Mouse (Mus musculus) embryonic facial prominence, embryonic 14.5 days (tissue): Measurements from ENCODE around the gene Ttc8. TPM values are rescaled to one million over a fixed set of nuclear protein-coding genes. Genes with fewer than 3 reads are reported as not detected.

Source experiments
- ATAC-seq: fragments of 200-750 bp; cut with Nextera tagmentation; 2 replicates; pipeline ENCODE4 v1.8.0; 2017; ENCODE audit warnings: low read depth, moderate number of reproducible peaks, moderate TSS enrichment
- DNase-seq: peaks from one replicate; pipeline ENCODE4 v3.0.0-alpha.2; 2015; ENCODE audit warnings: low spot score
- H3K27ac ChIP-seq: fragments of 300-500 bp; sonication (generic); replicated peaks from 2 replicates; pipeline ENCODE4 v1.5.1; 2014; ENCODE audit warnings: low read depth, mild to moderate bottlenecking, low read length, moderate library complexity
- H3K27me3 ChIP-seq: fragments of 300-500 bp; sonication (generic); replicated peaks from 2 replicates; pipeline ENCODE4 v1.6.1; 2014; ENCODE audit warnings: low read length; ENCODE audit not compliant: control insufficient read depth, insufficient read depth
- H3K36me3 ChIP-seq: fragments of 300-500 bp; sonication (generic); 2 replicates; pipeline ENCODE4 v1.6.1; 2014; ENCODE audit warnings: low read length, mixed read lengths; ENCODE audit not compliant: control insufficient read depth, insufficient read depth
- H3K4me1 ChIP-seq: fragments of 300-500 bp; sonication (generic); 2 replicates; pipeline ENCODE4 v1.6.1; 2014; ENCODE audit warnings: antibody characterized with exemption, low read length; ENCODE audit not compliant: control insufficient read depth, insufficient read depth
- H3K4me2 ChIP-seq: fragments of 300-500 bp; sonication (generic); 2 replicates; pipeline ENCODE4 v1.6.1; 2014; ENCODE audit warnings: low read depth, mild to moderate bottlenecking, low read length, moderate library complexity, mixed read lengths
- H3K4me3 ChIP-seq: fragments of 300-500 bp; sonication (generic); 2 replicates; pipeline ENCODE4 v1.5.1; 2014; ENCODE audit warnings: low read depth, mild to moderate bottlenecking, low read length
- H3K9ac ChIP-seq: fragments of 300-500 bp; sonication (generic); 2 replicates; pipeline ENCODE4 v1.6.1; 2014; ENCODE audit warnings: low read depth, mild to moderate bottlenecking, low read length, moderate library complexity, mixed read lengths
- H3K9me3 ChIP-seq: fragments of 300-500 bp; sonication (generic); 2 replicates; pipeline ENCODE4 v1.6.1; 2016; ENCODE audit warnings: low read length; ENCODE audit not compliant: control insufficient read depth
- WGBS: fragments of 180-500 bp; shearing (Covaris S2); extraction: QIAGEN DNeasy Blood & Tissue Kit; methylation state at CpG from one replicate; pipeline ENCODE4 v1.1.7; 2014; 5-methylcytosine and 5-hydroxymethylcytosine counted together
- polyA plus RNA-seq: library from polyadenylated mRNA; unstranded; fragments of >200 nt; fragmentation: Nextera tagmentation; extraction: Ambion mirVana; gene quantifications from 2 replicates; pipeline ENCODE4 v1.2.1, GENCODE M21; 2014

The Ttc8 gene
- polyA plus RNA-seq, 1 experiment from 2014 or later, result 26.9 TPM

GRCm38 (mm10) chr12:99026291-99026690, 105.9 kb downstream of the Ttc8 start:
- ATAC-seq (no peak), DNase-seq (peak; percentile 19)
- H3K4me1 ChIP-seq, result no peaks in the 10 kb centered on the region
- no peak overlapping the region for H3K4me3 ChIP-seq
- no peaks in the 10 kb centered on the region for H3K9me3 ChIP-seq
- no peak overlapping the region for H3K27ac ChIP-seq
- H3K9ac ChIP-seq, result no peak overlapping the region
- H3K36me3 ChIP-seq, result no peaks in the 10 kb centered on the region
- H3K27me3 ChIP-seq, result no peaks in the 10 kb centered on the region
- WGBS, result 68% methylated on average over 2 of the region's 2 CpGs
- no peak overlapping the region for H3K4me2 ChIP-seq

- Histone ChIP-seq H3K4me1 (no peaks in the 10 kb centered on the region), H3K9ac (no peak overlapping the region), H3K4me2 (no peak overlapping the region), H3K36me3 (no peaks in the 10 kb centered on the region), H3K27me3 (no peaks in the 10 kb centered on the region), H3K27ac (no peak overlapping the region), H3K4me3 (no peak overlapping the region), H3K9me3 (no peaks in the 10 kb centered on the region)
- DNase-seq (no peak), ATAC-seq (no peak)
- 47% methylated on average over 5 of the region's 5 CpGs for WGBS
Measured at GRCm38 (mm10) chr12:99028665-99029064, 108.3 kb downstream of the Ttc8 start.

GRCm38 (mm10) chr12:99030022-99030421, 109.6 kb downstream of the Ttc8 start:
- Histone ChIP-seq H3K9me3 (no peaks in the 10 kb centered on the region), H3K9ac (no peak overlapping the region), H3K36me3 (no peaks in the 10 kb centered on the region), H3K4me1 (no peaks in the 10 kb centered on the region), H3K4me3 (no peak overlapping the region), H3K4me2 (no peak overlapping the region), H3K27ac (no peak overlapping the region), H3K27me3 (no peaks in the 10 kb centered on the region)
- ATAC-seq (peak; percentile 57; the same call in 1 of the 2 replicates), DNase-seq (no peak)
- WGBS, result 56% methylated on average over 1 of the region's 1 CpGs

Other genes starting within 250 kb of the Ttc8 start
- gene Ptpn21, start 183.2 kb upstream of the Ttc8 start, polyA plus RNA-seq, result 11.4 and 11.7 TPM in 2 replicates
- 113 and 128 TPM in 2 replicates for gene Zc3h14, start 173.6 kb upstream of the Ttc8 start, polyA plus RNA-seq
- 2.5 and 2.6 TPM in 2 replicates for gene Eml5, start 19.1 kb upstream of the Ttc8 start, polyA plus RNA-seq